Mouse (Mus musculus) hindbrain, embryonic 14.5 days (tissue): Measurements from ENCODE around the gene Aadat. TPM values are rescaled to one million over a fixed set of nuclear protein-coding genes. Genes with fewer than 3 reads are reported as not detected.
A peak's percentile ranks its signal among the peaks of the same experiment; 100 is the strongest.
"Not testable (repeated sequence)": the region's sequence is repeated elsewhere in the genome, so short reads cannot be mapped to it uniquely, and the experiment has no call there.

ENCODE experiments used
- ATAC-seq: fragments of 200-750 bp; cut with Nextera tagmentation; 2 replicates; pipeline ENCODE4 v1.8.0; 2017; ENCODE audit warnings: moderate number of reproducible peaks, mild to moderate bottlenecking, moderate TSS enrichment, moderate library complexity; ENCODE audit not compliant: low FRiP score
- DNase-seq: peaks from one replicate; pipeline ENCODE4 v3.0.0-alpha.2; 2015; ENCODE audit warnings: low spot score
- H3K27ac ChIP-seq: fragments of 300-500 bp; sonication (generic); 2 replicates; pipeline ENCODE4 v1.5.1; 2014; ENCODE audit warnings: mild to moderate bottlenecking, moderate library complexity
- H3K27me3 ChIP-seq: fragments of 300-500 bp; sonication (generic); 2 replicates; pipeline ENCODE4 v1.6.1; 2014; ENCODE audit warnings: mild to moderate bottlenecking, low read length, mixed read lengths; ENCODE audit not compliant: control insufficient read depth, insufficient read depth
- H3K36me3 ChIP-seq: fragments of 300-500 bp; sonication (generic); replicated peaks from 2 replicates; pipeline ENCODE4 v1.6.1; 2014; ENCODE audit not compliant: control insufficient read depth, insufficient read depth
- H3K4me1 ChIP-seq: fragments of 300-500 bp; sonication (generic); replicated peaks from 2 replicates; pipeline ENCODE4 v1.6.1; 2014; ENCODE audit warnings: antibody characterized with exemption, low read length, mixed read lengths; ENCODE audit not compliant: control insufficient read depth, insufficient read depth
- H3K4me2 ChIP-seq: fragments of 300-500 bp; sonication (generic); replicated peaks from 2 replicates; pipeline ENCODE4 v1.6.1; 2014; ENCODE audit warnings: mild to moderate bottlenecking, moderate library complexity
- H3K4me3 ChIP-seq: fragments of 300-500 bp; sonication (generic); replicated peaks from 2 replicates; pipeline ENCODE4 v1.5.1; 2014; ENCODE audit warnings: mild to moderate bottlenecking, low read length
- H3K9ac ChIP-seq: fragments of 300-500 bp; sonication (generic); 2 replicates; pipeline ENCODE4 v1.6.1; 2014
- H3K9me3 ChIP-seq: fragments of 300-500 bp; sonication (generic); 2 replicates; pipeline ENCODE4 v1.6.1; 2016; ENCODE audit warnings: low read length; ENCODE audit not compliant: control insufficient read depth
- WGBS: fragments of 180-500 bp; shearing (Covaris S2); extraction: QIAGEN DNeasy Blood & Tissue Kit; methylation state at CpG from one replicate; pipeline ENCODE4 v1.1.7; 2014; 5-methylcytosine and 5-hydroxymethylcytosine counted together
- polyA plus RNA-seq: library from polyadenylated mRNA; unstranded; fragments of >200 nt; fragmentation: Nextera tagmentation; extraction: Ambion mirVana; gene quantifications from 2 replicates; pipeline ENCODE4 v1.2.1, GENCODE M21; 2014

Gene Aadat
- polyA plus RNA-seq: 2.0 TPM in 2 replicates

DNA sequence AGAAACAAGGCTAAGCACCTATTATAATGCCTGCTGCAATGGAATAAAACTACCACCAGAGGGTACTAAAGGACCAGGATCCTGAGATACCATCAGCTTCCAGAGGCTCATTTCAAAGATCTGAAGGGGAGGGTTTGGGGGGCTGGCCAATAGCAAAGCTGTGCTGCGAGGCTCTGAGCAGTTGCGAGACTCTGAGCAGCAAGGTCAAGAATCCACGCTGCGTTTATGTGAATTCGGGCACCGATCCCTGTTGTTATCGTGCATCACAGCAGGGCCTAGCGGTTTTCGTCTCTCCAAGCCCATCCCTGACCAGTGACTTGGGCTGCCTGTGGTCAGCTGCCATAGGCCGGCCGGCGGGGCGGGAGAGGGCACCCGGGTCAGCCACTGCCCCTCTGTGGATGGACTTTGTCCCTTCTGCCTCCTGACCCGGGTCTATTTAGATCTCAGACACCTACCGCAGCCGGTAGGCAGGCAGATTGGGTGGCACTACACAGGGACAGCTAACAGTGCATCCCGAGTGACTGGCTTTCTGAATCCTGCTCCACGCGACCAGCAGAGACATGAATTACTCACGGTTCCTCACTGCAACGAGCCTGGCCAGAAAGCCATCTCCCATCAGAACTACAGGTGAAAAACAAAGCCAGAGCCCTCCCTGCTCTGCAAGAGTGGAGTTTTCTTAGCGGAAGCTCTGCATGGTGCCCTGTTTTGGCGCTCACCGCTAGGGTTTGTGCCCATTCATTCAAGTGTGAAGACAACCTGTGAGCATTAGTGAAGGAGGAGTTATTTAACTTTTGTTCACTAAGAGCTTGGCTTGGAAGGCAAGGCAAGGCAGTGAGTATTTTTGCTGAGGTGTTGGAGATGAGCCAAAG is at the start of gene Aadat:
Aadat (plus strand) TSS at position 280 of the 869 bp plus-strand sequence.
- 2% methylated on average over 25 of the region's 25 CpGs for WGBS
- H3K27me3 ChIP-seq: no peaks in the 10 kb centered on the region
- H3K4me3 ChIP-seq: peak within 1 kb of the TSS; percentile 61
- H3K27ac ChIP-seq: peak within 1 kb of the TSS; percentile 64
- no peaks in the 10 kb centered on the region for H3K36me3 ChIP-seq
- DNase-seq: peak; percentile 92
- H3K9ac ChIP-seq: peak within 1 kb of the TSS; percentile 83
- H3K9me3 ChIP-seq: no peaks in the 10 kb centered on the region
- peak; percentile 98 for ATAC-seq
- H3K4me2 ChIP-seq: peak within 1 kb of the TSS; percentile 95
- 0 out of 2 replicates have a peak, but pooled peaks cover 3% of the 10 kb centered on the region for H3K4me1 ChIP-seq

DNA sequence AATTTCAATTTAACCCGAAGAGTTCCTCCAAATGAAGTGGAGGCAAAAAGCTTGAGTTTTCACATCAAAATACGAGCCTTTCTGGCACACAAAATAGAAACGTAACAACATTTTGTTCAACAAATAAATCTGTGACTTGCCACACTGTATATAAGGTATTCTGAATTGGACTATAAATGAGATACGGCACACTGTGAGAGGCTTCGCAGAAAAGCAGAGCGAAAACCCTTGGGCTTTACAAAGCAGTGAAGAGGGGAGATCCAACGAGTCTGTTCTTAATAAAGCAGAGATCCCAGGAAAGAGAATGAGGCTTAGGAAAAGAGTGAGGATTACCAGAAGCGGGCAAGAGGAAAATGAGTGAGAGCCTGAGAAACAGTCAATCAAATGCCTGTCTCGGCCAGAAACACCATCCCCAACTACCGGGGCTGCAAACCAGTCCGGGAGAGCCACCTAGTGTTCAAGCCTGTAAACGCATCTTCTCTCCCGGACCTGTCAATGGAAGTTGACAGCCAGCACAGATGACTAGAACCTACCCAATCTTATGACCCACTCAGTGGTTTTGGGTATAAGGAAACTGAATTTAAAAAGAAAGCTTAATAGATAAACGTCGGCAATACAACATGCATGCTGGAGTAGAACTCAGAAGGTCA is 38.9 kb upstream of the Aadat start:
- Histone ChIP-seq H3K4me2 (peak overlapping the region; percentile 31; the same call in 1 of the 2 replicates), H3K27ac (no peak overlapping the region), H3K4me1 (no peaks in the 10 kb centered on the region), H3K9me3 (no peaks in the 10 kb centered on the region), H3K4me3 (no peak overlapping the region), H3K9ac (no peak overlapping the region), H3K27me3 (no peaks in the 10 kb centered on the region), H3K36me3 (no peaks in the 10 kb centered on the region)
- DNase-seq (peak; percentile 90), ATAC-seq (peak; percentile 91)
- WGBS: 33% methylated on average over 15 of the region's 15 CpGs

DNA sequence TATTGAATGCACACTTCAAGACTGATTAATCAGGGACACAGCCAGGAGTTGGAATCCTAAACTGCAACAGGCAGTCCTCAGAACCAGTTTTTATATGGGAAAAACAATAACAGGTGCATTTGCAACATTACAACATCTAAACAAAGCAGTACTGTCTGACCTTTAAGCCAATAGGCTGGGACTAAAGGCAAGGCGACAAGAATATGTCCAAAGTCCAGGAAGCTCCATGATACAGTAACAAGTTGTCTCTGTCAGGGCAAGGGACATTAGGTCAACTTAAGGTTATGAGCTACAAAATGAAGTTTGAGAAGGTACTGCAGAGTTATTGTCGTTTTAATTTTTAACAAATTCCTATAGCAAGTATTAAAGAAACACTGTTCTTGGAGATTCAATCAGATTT is 15.6 kb upstream of the Aadat start:
- no peak overlapping the region for H3K9ac ChIP-seq
- H3K36me3 ChIP-seq: no peaks in the 10 kb centered on the region
- H3K4me1 ChIP-seq: no peaks in the 10 kb centered on the region
- WGBS: 84% methylated on average over 2 of the region's 2 CpGs
- H3K27me3 ChIP-seq: no peaks in the 10 kb centered on the region
- H3K27ac ChIP-seq: no peak overlapping the region
- no peak overlapping the region for H3K4me3 ChIP-seq
- ATAC-seq (no peak), DNase-seq (no peak)
- H3K9me3 ChIP-seq: no peaks in the 10 kb centered on the region
- H3K4me2 ChIP-seq: no peak overlapping the region

DNA sequence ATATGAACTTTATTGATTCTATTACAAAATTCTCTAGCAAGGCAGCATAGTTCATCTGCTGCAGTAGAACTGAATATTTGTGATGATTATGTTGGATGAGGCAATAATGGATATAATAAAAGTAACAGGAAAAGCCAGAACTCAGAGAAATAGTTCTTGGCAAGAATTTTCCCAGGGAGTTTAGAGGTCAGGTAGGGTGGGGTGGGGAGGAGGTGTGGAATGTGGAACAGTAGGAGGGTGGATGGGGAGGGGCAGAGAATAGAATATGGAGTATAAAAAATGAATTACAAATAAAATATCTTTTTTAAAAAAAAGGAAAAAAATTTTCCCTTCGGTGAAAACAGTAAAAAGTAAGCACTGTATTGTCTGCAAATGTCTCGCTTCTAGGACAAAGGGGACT is 13.9 kb upstream of the Aadat start:
- no peak for DNase-seq
- Histone ChIP-seq H3K4me3 (no peak overlapping the region), H3K36me3 (no peaks in the 10 kb centered on the region), H3K9ac (no peak overlapping the region), H3K4me2 (no peak overlapping the region), H3K27me3 (no peaks in the 10 kb centered on the region), H3K4me1 (no peaks in the 10 kb centered on the region), H3K9me3 (no peaks in the 10 kb centered on the region), H3K27ac (no peak overlapping the region)
- ATAC-seq: no peak
- WGBS: 89% methylated on average over 2 of the region's 2 CpGs

DNA sequence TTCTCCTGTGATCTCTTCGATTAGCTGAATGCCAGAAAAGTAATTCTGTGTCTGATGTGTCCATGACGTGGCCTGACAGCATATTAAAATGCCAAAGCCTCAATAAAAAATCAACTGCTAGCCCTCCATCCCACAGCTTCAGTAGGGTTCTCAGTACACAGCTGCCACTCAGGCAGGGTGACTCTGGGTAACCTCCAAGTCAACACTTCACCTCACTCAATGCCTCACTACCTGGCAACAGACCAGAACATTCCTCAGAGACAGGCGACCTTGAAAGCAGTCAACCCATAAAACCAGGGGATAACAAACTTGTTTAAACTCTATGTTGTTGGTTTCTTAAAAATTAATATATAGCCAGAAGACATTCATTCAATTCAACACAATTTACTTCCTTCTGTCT is 13.3 kb upstream of the Aadat start:
- DNase-seq: no peak
- no peak overlapping the region for H3K9ac ChIP-seq
- no peak for ATAC-seq
- no peaks in the 10 kb centered on the region for H3K4me1 ChIP-seq
- H3K9me3 ChIP-seq: no peaks in the 10 kb centered on the region
- no peak overlapping the region for H3K27ac ChIP-seq
- no peak overlapping the region for H3K4me3 ChIP-seq
- H3K27me3 ChIP-seq: no peaks in the 10 kb centered on the region
- no peak overlapping the region for H3K4me2 ChIP-seq
- 78% methylated on average over 3 of the region's 3 CpGs for WGBS
- H3K36me3 ChIP-seq: no peaks in the 10 kb centered on the region

DNA sequence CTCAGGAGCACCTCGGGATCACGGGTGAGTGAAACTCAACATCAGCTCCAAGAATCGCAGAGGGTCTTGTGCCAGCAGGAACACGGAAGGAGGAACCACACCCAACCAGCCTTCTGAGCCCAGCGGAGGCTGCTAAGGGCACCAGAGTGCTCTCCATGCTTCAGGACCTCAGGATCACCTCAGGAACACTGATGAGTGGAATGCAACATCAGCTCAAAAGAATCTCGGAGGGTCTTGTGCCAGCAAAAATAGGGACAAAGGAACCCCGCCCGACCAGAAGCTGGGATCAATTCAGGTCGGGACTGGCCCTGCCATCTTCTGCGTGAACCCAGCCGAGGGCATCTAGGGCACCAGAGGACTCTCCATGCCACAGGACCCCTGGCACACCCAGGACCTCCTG is 11.1 kb upstream of the Aadat start:
- ATAC-seq (no peak), DNase-seq (no peak)
- no peak overlapping the region for H3K4me3 ChIP-seq
- H3K27me3 ChIP-seq: no peaks in the 10 kb centered on the region
- no peak overlapping the region for H3K9ac ChIP-seq
- no peak overlapping the region for H3K4me2 ChIP-seq
- H3K36me3 ChIP-seq: no peaks in the 10 kb centered on the region
- H3K27ac ChIP-seq: no peak overlapping the region
- no peaks in the 10 kb centered on the region for H3K4me1 ChIP-seq
- WGBS: 91% methylated on average over 11 of the region's 11 CpGs
- H3K9me3 ChIP-seq: no peaks in the 10 kb centered on the region

DNA sequence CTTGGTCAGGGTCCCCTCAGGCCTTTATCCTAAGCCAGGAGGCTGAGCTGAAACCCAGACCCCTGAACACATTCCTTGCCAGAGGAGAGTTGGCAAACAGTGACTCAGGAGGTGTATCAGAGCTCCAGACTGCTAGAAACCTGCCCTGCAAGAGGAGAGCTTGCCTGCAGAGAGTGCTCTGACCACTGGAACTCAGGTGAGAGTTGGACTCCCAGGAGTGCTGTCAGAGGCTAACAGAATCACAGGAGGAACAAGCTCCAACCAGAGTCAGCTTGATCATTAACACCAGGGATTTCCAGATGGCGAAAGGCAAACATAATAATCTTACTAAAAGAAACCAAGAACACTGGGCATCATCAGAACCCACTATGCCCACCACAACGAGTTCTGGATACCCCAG is 10.7 kb upstream of the Aadat start:
- 89% methylated on average over 2 of the region's 2 CpGs for WGBS
- ATAC-seq, H3K27me3 ChIP-seq: not testable (repeated sequence)

DNA sequence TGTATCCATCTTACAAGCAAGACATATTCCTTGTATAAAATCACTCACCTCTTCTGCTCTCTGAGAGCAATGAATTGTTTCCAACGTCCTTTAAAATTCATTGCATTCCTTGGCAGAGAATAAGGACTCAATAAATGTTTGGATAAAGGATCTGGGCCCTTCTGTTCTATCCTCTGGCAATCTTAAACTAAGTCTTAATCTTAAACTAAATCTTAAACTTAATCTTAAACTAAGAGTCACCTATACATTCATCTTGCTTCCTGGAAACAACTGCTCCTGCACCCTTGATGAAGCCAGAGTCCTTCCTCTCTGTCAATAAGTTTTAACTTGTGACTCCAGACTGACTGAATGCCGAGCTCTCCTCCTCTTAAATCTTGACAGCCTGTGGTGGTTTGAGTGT is 2.6 kb upstream of the Aadat start, which contains the start of gene Gm10283:
Gm10283 (minus strand) TSS at position 101 of the 400 bp plus-strand sequence.
- WGBS: 46% methylated on average over 2 of the region's 2 CpGs
- no peak within 1 kb of the TSS for H3K27ac ChIP-seq
- no peak for DNase-seq
- no peak for ATAC-seq
- H3K4me2 ChIP-seq: no peak within 1 kb of the TSS
- H3K27me3 ChIP-seq: no peaks in the 10 kb centered on the region
- no peaks in the 10 kb centered on the region for H3K9me3 ChIP-seq
- H3K4me3 ChIP-seq: no peak within 1 kb of the TSS
- H3K4me1 ChIP-seq: 0 out of 2 replicates have a peak, but pooled peaks cover 3% of the 10 kb centered on the region
- H3K9ac ChIP-seq: no peak within 1 kb of the TSS
- no peaks in the 10 kb centered on the region for H3K36me3 ChIP-seq

More for the DNA sequence above, 10.7 kb upstream of the Aadat start:
- DNase-seq, H3K4me3 ChIP-seq, H3K9ac ChIP-seq, H3K9me3 ChIP-seq, H3K4me2 ChIP-seq, H3K36me3 ChIP-seq, H3K27ac ChIP-seq, H3K4me1 ChIP-seq: not testable (repeated sequence)

DNA sequence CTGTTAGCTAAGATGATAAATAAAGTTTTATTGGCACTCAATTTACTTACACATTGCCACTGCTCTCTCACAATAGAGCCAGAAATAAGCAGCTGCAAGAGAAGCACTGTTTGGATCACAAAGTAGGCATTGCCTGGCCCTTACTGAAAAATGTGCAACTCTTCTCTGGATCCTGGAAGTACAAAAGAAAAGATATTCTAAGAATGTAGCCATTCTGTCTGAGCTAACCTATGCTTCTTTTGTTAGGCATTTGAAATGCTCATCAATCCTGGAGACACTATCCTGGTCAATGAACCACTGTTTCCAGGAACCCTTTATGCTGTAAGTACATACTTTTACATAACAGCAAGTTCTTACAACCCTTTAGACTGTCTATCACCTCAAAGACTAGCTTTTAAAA is 12.6 kb downstream of the Aadat start:
- Histone ChIP-seq H3K4me1 (no peaks in the 10 kb centered on the region), H3K4me3 (no peak overlapping the region), H3K27ac (no peak overlapping the region), H3K27me3 (no peaks in the 10 kb centered on the region), H3K9ac (no peak overlapping the region), H3K4me2 (no peak overlapping the region), H3K9me3 (no peaks in the 10 kb centered on the region), H3K36me3 (no peaks in the 10 kb centered on the region)
- no peak for ATAC-seq
- DNase-seq: no peak
